Mouse (Mus musculus) induced T-regulatory cell, adult 2 months (primary cell): ENCODE data around the gene Rdh7.
A peak's percentile ranks its signal among the peaks of the same experiment; 100 is the strongest.
"Not testable (repeated sequence)": the region's sequence is repeated elsewhere in the genome, so short reads cannot be mapped to it uniquely, and the experiment has no call there.

Experiments used
- DNase-seq: peaks from one replicate; pipeline ENCODE4 v3.0.0-alpha.2; 2012; ENCODE audit warnings: low read depth

The Rdh7 gene

GRCm38 (mm10) chr10:127893163-127894022, 4.8 kb upstream of the Rdh7 start:
- DNase-seq = peak; percentile 38

DNA sequence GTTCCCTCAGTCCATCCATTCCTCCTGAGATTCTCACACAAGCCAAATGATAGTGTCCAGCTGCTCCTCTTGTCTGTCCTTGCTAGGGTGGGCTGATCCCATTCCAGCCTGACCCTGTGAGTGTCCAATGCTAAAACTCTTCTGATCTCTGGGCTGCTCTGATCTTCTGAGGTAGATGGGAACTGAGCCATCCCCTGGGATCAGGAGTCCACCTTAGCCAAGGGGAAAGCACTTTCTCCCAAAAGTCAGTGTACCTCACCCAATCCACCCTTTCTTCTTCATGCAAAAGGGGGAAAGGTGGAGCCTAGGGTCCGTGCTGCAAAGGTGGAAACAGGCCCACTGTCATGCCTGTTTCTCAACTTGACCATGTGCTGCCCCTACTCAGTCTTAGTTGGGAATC, 2.9 kb upstream of the Rdh7 start:
- DNase-seq = no peak

DNA sequence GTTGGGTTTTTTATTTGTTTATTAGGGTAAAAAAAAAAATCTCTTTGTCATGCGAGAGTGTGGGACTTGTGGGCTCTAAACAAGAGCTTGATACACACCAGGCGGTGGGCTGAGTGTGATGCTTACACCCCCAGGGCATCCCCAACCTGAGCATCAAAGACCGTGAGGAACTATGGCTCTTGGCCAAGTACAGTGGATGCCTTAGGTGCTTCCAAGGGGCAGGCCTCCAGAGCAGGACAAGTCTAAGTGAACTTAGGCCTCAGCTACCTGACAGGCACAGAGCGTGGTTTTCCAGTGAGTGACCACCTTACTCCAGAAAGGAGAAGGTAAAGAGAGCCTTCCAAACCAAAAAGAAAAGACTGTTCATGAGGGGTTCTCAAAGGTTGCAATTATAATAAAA, 1.6 kb downstream of the Rdh7 start:
- no peak for DNase-seq

GRCm38 (mm10) chr10:127886551-127886950, 2.1 kb downstream of the Rdh7 start:
- no peak for DNase-seq

DNA sequence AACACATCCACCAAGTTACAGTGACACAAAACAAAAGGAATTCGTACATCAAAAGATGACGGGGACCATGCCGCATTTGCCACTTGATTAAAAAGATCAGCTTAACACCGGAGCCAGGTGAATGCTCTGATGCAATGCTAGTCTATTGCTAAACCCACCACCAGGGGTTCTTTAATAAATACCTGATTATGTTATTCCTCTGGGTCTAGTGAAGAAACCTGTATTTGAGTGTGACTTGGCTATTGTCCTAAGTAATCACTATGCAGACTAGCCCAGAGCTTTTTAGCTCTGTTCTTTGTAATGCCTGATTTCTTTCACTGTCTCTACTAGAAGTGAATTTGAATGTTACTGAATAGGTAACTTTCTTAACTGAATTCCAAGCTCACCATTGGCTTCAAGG, 7.6 kb downstream of the Rdh7 start:
- DNase-seq = no peak

- DNase-seq = no peak
Measured at GRCm38 (mm10) chr10:127879155-127879688, 9.4 kb downstream of the Rdh7 start.

DNA sequence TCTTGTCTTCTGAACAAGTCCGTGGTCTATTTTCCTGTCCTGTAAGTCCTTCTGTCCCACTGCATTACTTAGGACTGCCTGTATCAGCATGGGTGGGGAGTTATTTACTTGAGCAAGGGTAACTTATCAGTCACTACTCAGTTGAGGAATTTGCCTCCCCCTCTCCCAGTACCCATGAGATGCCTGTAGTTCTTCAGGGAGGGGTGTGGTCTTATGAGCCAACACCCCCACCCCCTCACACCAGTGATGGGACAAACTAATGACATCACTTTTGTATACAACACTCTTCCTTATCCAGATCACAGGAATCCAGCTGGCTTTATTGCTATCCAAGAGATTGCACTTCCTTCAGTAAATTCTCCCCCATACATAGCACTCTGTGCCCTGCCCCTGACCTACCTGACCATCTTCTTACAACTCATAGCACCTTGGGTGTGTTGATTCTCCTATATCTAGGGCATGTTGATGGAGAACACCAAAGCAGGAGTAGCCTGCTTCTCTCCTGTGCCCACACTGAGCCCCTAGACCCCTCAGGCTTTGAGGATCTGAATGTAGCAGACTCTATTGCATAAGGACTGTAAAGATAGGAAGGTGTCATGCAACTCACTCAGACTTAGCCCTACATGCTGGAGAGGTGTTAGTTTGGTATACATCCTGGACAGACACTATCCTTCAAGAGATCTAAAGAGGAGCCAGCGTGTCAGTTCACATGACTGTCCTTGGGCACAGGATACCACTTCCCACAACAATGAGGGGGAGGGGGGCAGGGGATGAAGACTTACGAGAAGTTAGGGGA, 10.2 kb downstream of the Rdh7 start:
- no peak for DNase-seq

DNA sequence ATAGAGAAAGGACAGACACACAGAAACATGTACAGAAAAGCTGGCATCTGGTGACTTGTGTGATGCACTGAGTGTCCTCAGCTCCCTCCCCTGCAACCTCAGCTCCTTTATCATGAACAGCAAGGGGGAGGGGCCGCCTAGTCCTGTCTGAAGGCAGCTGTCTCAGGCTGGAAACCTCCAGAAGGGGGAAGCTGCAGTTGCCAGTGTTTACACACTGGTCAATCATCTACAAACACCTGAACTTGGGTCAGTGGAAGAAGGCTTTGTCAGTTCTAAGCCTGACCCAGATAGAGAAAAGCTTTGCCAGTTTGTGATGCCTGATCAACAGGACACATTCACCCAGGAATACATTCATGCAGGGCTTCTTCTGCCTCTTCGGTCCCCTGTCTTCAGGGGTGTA, 10.9 kb downstream of the Rdh7 start:
- no peak for DNase-seq

DNA sequence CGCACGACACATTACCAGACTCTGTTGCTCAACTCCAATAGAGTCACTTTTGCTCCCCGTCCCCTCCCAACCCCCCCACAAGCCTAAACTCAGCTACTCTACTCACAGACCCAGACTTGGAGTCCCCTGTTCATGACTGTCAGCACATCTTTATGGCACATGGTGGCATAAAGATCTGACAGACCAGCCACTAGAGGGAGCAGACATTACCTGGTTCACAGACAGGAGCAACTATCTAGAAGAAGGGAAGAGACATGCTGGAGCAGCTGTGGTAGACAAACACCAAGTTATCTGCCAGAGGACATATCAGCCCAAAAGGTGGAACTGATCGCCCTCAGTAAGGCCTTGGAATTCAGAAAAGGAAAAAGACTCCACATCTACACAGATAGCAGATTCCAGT, 16.1 kb downstream of the Rdh7 start:
- peak; percentile 35 for DNase-seq

GRCm38 (mm10) chr10:127866232-127866631, 22.4 kb downstream of the Rdh7 start, which contains the start of gene Rdh16f2:
TSS of gene Rdh16f2 (plus strand) at chr10:127866474.
- DNase-seq = no peak

GRCm38 (mm10) chr10:127864931-127865330, 23.7 kb downstream of the Rdh7 start:
- no peak for DNase-seq

- DNase-seq = no peak
Measured at GRCm38 (mm10) chr10:127856376-127856775, 32.2 kb downstream of the Rdh7 start.

- DNase-seq = no peak
Measured at GRCm38 (mm10) chr10:127849628-127850027, 39.0 kb downstream of the Rdh7 start, which contains the start of gene Rdh19. TSS of gene Rdh19 (plus strand) at chr10:127849928.

DNA sequence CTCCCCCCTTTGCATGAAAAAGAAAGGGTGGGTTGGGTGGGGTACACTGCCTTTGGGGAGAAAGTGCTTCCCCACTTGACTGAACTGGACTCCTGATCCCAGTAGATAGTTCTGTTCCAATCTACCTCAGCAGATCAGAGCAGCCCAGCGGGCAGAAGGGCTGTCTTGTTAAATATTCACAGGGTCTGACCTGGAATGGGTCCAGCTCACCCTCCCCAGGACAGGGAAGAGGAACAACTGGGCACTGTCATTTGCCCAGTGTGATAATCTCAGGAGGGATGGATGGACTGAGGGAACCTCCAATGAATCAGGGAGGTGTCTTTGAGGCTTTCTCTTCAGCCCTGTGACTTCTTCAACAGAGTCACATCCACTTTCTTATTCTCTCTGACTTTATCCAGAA, 40.5 kb downstream of the Rdh7 start:
- no peak for DNase-seq

DNA sequence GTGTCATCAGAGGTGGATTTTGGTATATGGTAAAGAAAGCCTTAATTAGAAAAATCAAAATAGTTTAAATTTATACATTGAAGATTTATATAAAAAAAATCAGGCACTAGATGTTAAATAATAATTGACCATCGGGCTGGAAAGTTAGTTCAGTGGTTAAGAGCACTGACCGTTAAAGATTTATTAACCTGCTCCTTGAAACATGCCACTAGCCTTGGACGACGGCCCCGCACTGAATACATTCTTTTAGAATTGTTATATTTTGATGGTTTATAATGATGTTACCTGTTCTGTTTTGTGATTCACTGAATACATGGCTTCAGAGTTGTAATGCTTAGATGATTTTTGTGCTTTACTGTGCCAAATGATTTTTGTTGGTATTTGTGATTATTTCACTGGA, 42.7 kb downstream of the Rdh7 start:
- DNase-seq = not testable (repeated sequence)

DNA sequence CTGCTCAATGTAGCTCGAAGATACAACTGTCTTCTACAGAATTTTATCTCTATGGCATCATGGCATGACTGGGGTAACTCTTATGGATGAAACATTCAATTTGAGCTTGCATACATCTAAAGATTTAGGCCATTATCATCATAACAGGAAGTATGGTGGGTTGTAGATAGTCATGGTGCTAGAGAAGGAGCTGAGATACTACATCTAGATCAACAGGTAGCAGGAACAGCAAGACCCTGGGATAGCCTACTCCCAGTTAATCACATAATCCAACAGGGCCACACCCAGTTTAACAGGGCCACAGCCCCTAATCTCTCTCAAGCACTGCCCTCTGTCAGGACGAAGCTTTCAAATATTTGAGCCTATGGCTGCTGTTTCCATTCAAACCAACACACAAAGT, 47.8 kb downstream of the Rdh7 start:
- no peak for DNase-seq

- no peak for DNase-seq
Measured at GRCm38 (mm10) chr10:127838539-127838938, 50.1 kb downstream of the Rdh7 start.

GRCm38 (mm10) chr10:127837793-127838192, 50.8 kb downstream of the Rdh7 start:
- DNase-seq = not testable (repeated sequence)

GRCm38 (mm10) chr10:127835292-127835691, 53.3 kb downstream of the Rdh7 start:
- no peak for DNase-seq

DNA sequence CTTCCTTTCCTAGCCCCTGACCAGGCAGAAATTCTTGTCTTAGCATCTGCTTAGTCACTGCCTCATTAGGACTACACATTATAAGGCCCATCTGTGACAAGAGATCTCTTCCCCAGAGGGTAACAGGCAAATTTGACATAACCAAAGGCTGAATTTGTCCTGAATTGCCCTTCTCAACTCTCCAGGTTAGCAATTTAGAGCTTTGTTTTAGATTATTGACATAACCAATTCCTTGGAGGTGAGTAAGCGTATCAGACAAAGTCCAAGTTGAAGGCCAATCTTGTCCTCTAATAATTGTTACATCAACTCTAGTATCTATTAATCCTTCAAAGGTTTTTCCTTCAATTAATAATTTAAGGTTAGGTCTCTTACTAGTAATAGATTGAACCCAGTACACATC, 54.4 kb downstream of the Rdh7 start:
- DNase-seq = not testable (repeated sequence)
